21 mouse cellular contexts compared by ENCODE assay signal in the genomic region with DNA sequence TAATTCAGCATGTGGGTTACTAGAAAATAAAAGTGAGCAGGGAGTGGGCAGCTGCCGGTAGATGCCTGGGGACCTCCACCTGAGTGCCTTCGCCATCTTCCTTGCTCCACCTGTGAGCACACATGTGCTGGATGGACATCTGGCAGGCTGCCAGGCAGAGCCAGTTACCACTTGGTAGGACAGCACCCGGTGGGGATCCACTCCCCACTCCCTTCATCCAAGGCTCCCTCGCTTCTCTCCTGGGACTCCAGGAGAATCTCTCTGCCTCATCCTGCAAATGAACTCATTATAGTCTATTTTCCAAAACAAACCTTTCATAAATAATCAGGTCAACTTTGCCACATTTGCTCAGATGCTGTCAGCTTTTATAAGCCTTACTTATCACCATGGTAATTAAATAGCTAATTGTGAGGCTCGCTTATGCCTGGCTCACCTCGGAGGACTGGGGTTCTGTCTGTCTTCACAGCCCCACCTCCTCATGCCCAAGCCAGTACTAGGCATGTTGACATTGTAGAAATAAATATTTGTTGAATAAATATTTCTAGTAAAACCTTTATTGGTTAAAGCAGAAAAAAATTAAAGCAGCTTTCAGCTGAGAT. TPM values are rescaled to one million over a fixed set of nuclear protein-coding genes. Genes with fewer than 3 reads are reported as not detected.
DNase-seq lines count a peak whose midpoint lies in the region; ATAC-seq lines count a peak whose summit lies in the region.
"Had no signal": no experiment of that assay in that cellular context is flagged by ENCODE, and none has a peak within 500 bp of the region (broad histone marks: within the 10 kb centered on the region; RNA-seq: fewer than 3 reads in every experiment).

No protein-coding gene starts in this region.

- WGBS in forebrain, embryonic 16.5 days: 30% methylated on average over 6 of the region's 6 CpGs
- WGBS in forebrain, embryonic 11.5 days: 55% methylated on average over 6 of the region's 6 CpGs
- WGBS in midbrain, embryonic 12.5 days: 46% methylated on average over 6 of the region's 6 CpGs
- WGBS in midbrain, embryonic 11.5 days: 60% methylated on average over 6 of the region's 6 CpGs
- WGBS in hindbrain, embryonic 15.5 days: 25% methylated on average over 6 of the region's 6 CpGs
- WGBS in neural tube, embryonic 15.5 days: 29% methylated on average over 6 of the region's 6 CpGs

- no peak overlapping the region for H3K4me2 ChIP-seq in forebrain, embryonic 16.5 days (ENCODE audit: low read length)
- no peak overlapping the region for H3K4me2 ChIP-seq in forebrain, embryonic 11.5 days (ENCODE audit: low read depth, low read length, severe bottlenecking)
- peak overlapping the region; percentile 7; the same call in 1 of the 2 replicates for H3K4me2 ChIP-seq in midbrain, embryonic 12.5 days (replicated peaks)
- no peak overlapping the region for H3K4me2 ChIP-seq in midbrain, embryonic 11.5 days
- no peak overlapping the region for H3K4me2 ChIP-seq in hindbrain, embryonic 15.5 days
- peak overlapping the region; percentile 16; the same call in 1 of the 2 replicates for H3K4me2 ChIP-seq in neural tube, embryonic 15.5 days
- H3K4me2 ChIP-seq: embryonic facial prominence, embryonic 15.5 days; heart, embryonic 11.5 days had no signal

- H3K4me1 ChIP-seq in forebrain, embryonic 16.5 days (replicated peaks; ENCODE audit: control insufficient read depth, insufficient read depth, low read length): peaks cover 12% of the 10 kb centered on the region
- H3K4me1 ChIP-seq in forebrain, embryonic 11.5 days (replicated peaks; ENCODE audit: control insufficient read depth, insufficient read depth, low read length): 0 out of 2 replicates have a peak, but pooled peaks cover 2% of the 10 kb centered on the region
- peaks cover 26% of the 10 kb centered on the region for H3K4me1 ChIP-seq in midbrain, embryonic 12.5 days
- H3K4me1 ChIP-seq in midbrain, embryonic 11.5 days (ENCODE audit: control insufficient read depth, insufficient read depth, low read length): no peaks in the 10 kb centered on the region; the same call in 1 of the 2 replicates
- H3K4me1 ChIP-seq in hindbrain, embryonic 15.5 days (replicated peaks): peaks cover 31% of the 10 kb centered on the region
- H3K4me1 ChIP-seq in neural tube, embryonic 15.5 days: peaks cover 30% of the 10 kb centered on the region
- H3K4me1 ChIP-seq: embryonic facial prominence, embryonic 15.5 days had no signal

- peak; percentile 47; the same call in 1 of the 2 replicates for ATAC-seq in forebrain, embryonic 16.5 days
- no peak for ATAC-seq in forebrain, embryonic 11.5 days (replicated peaks; ENCODE audit: low FRiP score)
- no peak; the same call in 1 of the 2 replicates for ATAC-seq in midbrain, embryonic 12.5 days (ENCODE audit: low FRiP score, low read depth)
- ATAC-seq in midbrain, embryonic 11.5 days (ENCODE audit: low FRiP score): no peak
- no peak for ATAC-seq in hindbrain, embryonic 15.5 days (ENCODE audit: low FRiP score, low read depth)
- ATAC-seq in neural tube, embryonic 15.5 days (ENCODE audit: low FRiP score): no peak; the same call in 1 of the 2 replicates
- no peak for ATAC-seq in granulocyte monocyte progenitor cell, adult 5-6 weeks (replicated peaks; ENCODE audit: poor library complexity, severe bottlenecking)

- no peak overlapping the region for H3K4me3 ChIP-seq in forebrain, embryonic 16.5 days (replicated peaks; ENCODE audit: low read length)
- H3K4me3 ChIP-seq in forebrain, embryonic 11.5 days (ENCODE audit: low read depth, low read length): no peak overlapping the region
- no peak overlapping the region for H3K4me3 ChIP-seq in midbrain, embryonic 12.5 days
- H3K4me3 ChIP-seq in midbrain, embryonic 11.5 days (ENCODE audit: low read depth, low read length): no peak overlapping the region
- H3K4me3 ChIP-seq in hindbrain, embryonic 15.5 days: no peak overlapping the region
- no peak overlapping the region for H3K4me3 ChIP-seq in neural tube, embryonic 15.5 days (replicated peaks)
- H3K4me3 ChIP-seq: embryonic facial prominence, embryonic 15.5 days had no signal

- no peaks in the 10 kb centered on the region for H3K36me3 ChIP-seq in forebrain, embryonic 16.5 days (ENCODE audit: control insufficient read depth, insufficient read depth)
- H3K36me3 ChIP-seq in forebrain, embryonic 11.5 days (ENCODE audit: control insufficient read depth, insufficient read depth, low read length): no peaks in the 10 kb centered on the region
- no peaks in the 10 kb centered on the region for H3K36me3 ChIP-seq in midbrain, embryonic 12.5 days
- no peaks in the 10 kb centered on the region for H3K36me3 ChIP-seq in midbrain, embryonic 11.5 days (ENCODE audit: control insufficient read depth, insufficient read depth, low read length)
- H3K36me3 ChIP-seq in hindbrain, embryonic 15.5 days: no peaks in the 10 kb centered on the region
- no peaks in the 10 kb centered on the region for H3K36me3 ChIP-seq in neural tube, embryonic 15.5 days
- H3K36me3 ChIP-seq: embryonic facial prominence, embryonic 15.5 days had no signal

- no peaks in the 10 kb centered on the region for H3K27me3 ChIP-seq in forebrain, embryonic 16.5 days (replicated peaks; ENCODE audit: control insufficient read depth, insufficient read depth, low read length)
- H3K27me3 ChIP-seq in forebrain, embryonic 11.5 days (ENCODE audit: control insufficient read depth, insufficient read depth, low read length): no peaks in the 10 kb centered on the region; the same call in 1 of the 2 replicates
- H3K27me3 ChIP-seq in midbrain, embryonic 12.5 days: 0 out of 2 replicates have a peak, but pooled peaks cover 9% of the 10 kb centered on the region
- no peaks in the 10 kb centered on the region for H3K27me3 ChIP-seq in midbrain, embryonic 11.5 days (ENCODE audit: control insufficient read depth, insufficient read depth, low read length)
- H3K27me3 ChIP-seq in hindbrain, embryonic 15.5 days: no peaks in the 10 kb centered on the region
- no peaks in the 10 kb centered on the region for H3K27me3 ChIP-seq in neural tube, embryonic 15.5 days (replicated peaks)
- H3K27me3 ChIP-seq: embryonic facial prominence, embryonic 15.5 days had no signal

- H3K27ac ChIP-seq in forebrain, embryonic 16.5 days (ENCODE audit: low read length): no peak overlapping the region
- H3K27ac ChIP-seq in forebrain, embryonic 11.5 days (ENCODE audit: low read depth, low read length): no peak overlapping the region
- H3K27ac ChIP-seq in midbrain, embryonic 12.5 days (replicated peaks): peak overlapping the region; percentile 71
- no peak overlapping the region; the same call in 1 of the 2 replicates for H3K27ac ChIP-seq in midbrain, embryonic 11.5 days (ENCODE audit: low read depth, low read length)
- H3K27ac ChIP-seq in hindbrain, embryonic 15.5 days (replicated peaks): peak overlapping the region; percentile 37
- H3K27ac ChIP-seq in neural tube, embryonic 15.5 days (replicated peaks): peak overlapping the region; percentile 24
- H3K27ac ChIP-seq: embryonic facial prominence, embryonic 15.5 days; liver, embryonic 14.5 days had no signal

- DNase-seq in forebrain, embryonic 11.5 days (ENCODE audit: low spot score): no peak
- DNase-seq in midbrain, embryonic 11.5 days (ENCODE audit: low spot score, missing footprints): no peak
- no peak for DNase-seq in spleen, adult 18-20 months
- DNase-seq: cerebellum, adult 18-20 months; gastrocnemius, postnatal 36 days; heart, postnatal 36 days; kidney, adult 11 months; lung, postnatal 14 days; thymus, adult 18-20 months had no signal

- no peaks in the 10 kb centered on the region for H3K9me3 ChIP-seq in forebrain, embryonic 16.5 days (ENCODE audit: control insufficient read depth, low read length)
- no peaks in the 10 kb centered on the region for H3K9me3 ChIP-seq in forebrain, embryonic 11.5 days (ENCODE audit: control insufficient read depth, low read length)
- H3K9me3 ChIP-seq in midbrain, embryonic 12.5 days: no peaks in the 10 kb centered on the region; the same call in 1 of the 2 replicates
- H3K9me3 ChIP-seq in midbrain, embryonic 11.5 days (ENCODE audit: control insufficient read depth, low read length): no peaks in the 10 kb centered on the region
- no peaks in the 10 kb centered on the region for H3K9me3 ChIP-seq in hindbrain, embryonic 15.5 days
- H3K9me3 ChIP-seq in neural tube, embryonic 15.5 days (replicated peaks): no peaks in the 10 kb centered on the region
- H3K9me3 ChIP-seq: embryonic facial prominence, embryonic 15.5 days had no signal

- no peak overlapping the region for H3K9ac ChIP-seq in forebrain, embryonic 16.5 days (replicated peaks; ENCODE audit: low read depth, low read length)
- H3K9ac ChIP-seq in forebrain, embryonic 11.5 days (ENCODE audit: low read length): no peak overlapping the region
- H3K9ac ChIP-seq in midbrain, embryonic 12.5 days (replicated peaks): no peak overlapping the region
- H3K9ac ChIP-seq in midbrain, embryonic 11.5 days (ENCODE audit: low read length): no peak overlapping the region
- no peak overlapping the region for H3K9ac ChIP-seq in hindbrain, embryonic 15.5 days
- no peak overlapping the region for H3K9ac ChIP-seq in neural tube, embryonic 15.5 days (replicated peaks)
- H3K9ac ChIP-seq: embryonic facial prominence, embryonic 15.5 days; liver, embryonic 14.5 days had no signal

RNA-seq across cellular contexts. Expression of a gene that starts 33.9 kb away (rescaled TPM):
- not detected in 2 replicates for polyA plus RNA-seq in forebrain, embryonic 16.5 days (2015; fragmentation: Nextera tagmentation; extraction: Ambion mirVana)
- 0.41 TPM in 1 of 2 replicates, not detected in the other for polyA plus RNA-seq in forebrain, embryonic 11.5 days (2014; fragmentation: Nextera tagmentation; extraction: Ambion mirVana)
- polyA plus RNA-seq in midbrain, embryonic 12.5 days (2016; fragmentation: Nextera tagmentation; extraction: Ambion mirVana): 0.35 TPM in 1 of 2 replicates, not detected in the other
- 0.15 and 0.32 TPM in 2 replicates for polyA plus RNA-seq in midbrain, embryonic 11.5 days (2014; fragmentation: Nextera tagmentation; extraction: Ambion mirVana)
- not detected in 2 replicates for polyA plus RNA-seq in hindbrain, embryonic 15.5 days (2015; fragmentation: Nextera tagmentation; extraction: Ambion mirVana)
- polyA plus RNA-seq in neural tube, embryonic 15.5 days (2015; fragmentation: Nextera tagmentation; extraction: Ambion mirVana): 0.52 TPM in 1 of 2 replicates, not detected in the other
- total RNA-seq in granulocyte monocyte progenitor cell, adult 5-6 weeks (2014; fragmentation: Nextera tagmentation): 24.9 and 61.5 TPM in 2 replicates
- 30.0 and 32.4 TPM in 2 replicates for total RNA-seq in granulocyte monocyte progenitor cell, adult 5-6 weeks (2017)
- total RNA-seq: gastrocnemius, postnatal 36 days; heart, postnatal 36 days; layer of hippocampus, postnatal 25 days; left cerebral cortex, postnatal 36 days; monocyte, adult 5-6 weeks had no signal
- polyA plus RNA-seq: C2C12 had no signal

Comparison
In these comparisons a context has a peak if more than half of its experiments do, and no peak if none do; other contexts are left out.
1. H3K27ac ChIP-seq: peak in midbrain, embryonic 12.5 days (single experiment), hindbrain, embryonic 15.5 days (single experiment) and neural tube, embryonic 15.5 days (single experiment); none in forebrain, embryonic 16.5 days (single experiment), forebrain, embryonic 11.5 days (single experiment) and midbrain, embryonic 11.5 days (single experiment).
2. H3K4me2 ChIP-seq: peak in midbrain, embryonic 12.5 days (single experiment) and neural tube, embryonic 15.5 days (single experiment); none in forebrain, embryonic 16.5 days (single experiment), forebrain, embryonic 11.5 days (single experiment), midbrain, embryonic 11.5 days (single experiment) and hindbrain, embryonic 15.5 days (single experiment).